Mouse (Mus musculus) thymus, postnatal 36 days (tissue): ENCODE measurements around the gene Nkx2-9.

Experiments used
- DNase-seq, 2 experiments: peaks; one replicate each; pipeline ENCODE4 v3.0.0; 2022; ENCODE audit warnings: mixed read lengths in 2 of 2

Nkx2-9 gene

GRCm38 (mm10) chr12:56612761-56613437 is at the start of gene Nkx2-9:
Nkx2-9 (minus strand) TSS chr12:56613284.
- no peak for DNase-seq

GRCm38 (mm10) chr12:56637181-56637566 is 24.1 kb upstream of the Nkx2-9 start:
- no peak for DNase-seq

DNA sequence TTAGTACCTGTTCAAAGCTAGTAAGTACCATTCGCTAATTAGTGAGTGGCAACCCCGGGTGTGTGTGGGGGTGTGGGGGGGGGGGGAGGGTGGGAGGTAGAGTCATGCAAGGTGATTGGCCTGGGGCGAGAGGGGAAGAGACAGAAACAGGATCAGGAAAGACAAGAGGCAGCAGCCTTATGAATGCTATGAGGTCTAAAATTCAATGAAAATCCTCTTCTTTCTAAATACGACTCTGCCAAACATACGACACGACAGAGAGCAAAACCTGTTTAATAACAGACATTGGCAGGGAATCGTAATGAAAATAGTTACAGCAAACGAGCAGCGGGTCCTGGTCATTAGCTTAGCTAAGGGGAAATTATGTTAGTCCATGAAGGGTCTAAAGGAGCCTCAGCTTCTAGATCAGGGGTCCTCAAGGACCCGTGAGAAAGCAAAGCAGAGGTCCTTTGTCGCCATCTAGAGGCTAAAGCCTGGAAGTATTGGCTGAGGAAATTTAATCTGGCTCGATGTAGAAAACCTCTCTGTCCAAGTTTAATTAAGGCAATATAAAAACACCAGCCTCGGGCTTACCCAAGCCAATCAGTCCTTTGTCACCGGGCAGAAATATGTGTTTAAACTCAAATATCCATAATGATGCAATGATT is 23.6 kb upstream of the Nkx2-9 start:
- no peak for DNase-seq

GRCm38 (mm10) chr12:56616088-56616487 is 3.0 kb upstream of the Nkx2-9 start:
- no peak for DNase-seq

GRCm38 (mm10) chr12:56615391-56615790 is 2.3 kb upstream of the Nkx2-9 start:
- no peak for DNase-seq

- no peak for DNase-seq
Observed at GRCm38 (mm10) chr12:56614513-56614912, 1.4 kb upstream of the Nkx2-9 start.

- no peak for DNase-seq
Observed at GRCm38 (mm10) chr12:56613916-56614510, 929 bp upstream of the Nkx2-9 start.

GRCm38 (mm10) chr12:56613438-56613830 is 350 bp upstream of the Nkx2-9 start:
- DNase-seq: no peak

DNA sequence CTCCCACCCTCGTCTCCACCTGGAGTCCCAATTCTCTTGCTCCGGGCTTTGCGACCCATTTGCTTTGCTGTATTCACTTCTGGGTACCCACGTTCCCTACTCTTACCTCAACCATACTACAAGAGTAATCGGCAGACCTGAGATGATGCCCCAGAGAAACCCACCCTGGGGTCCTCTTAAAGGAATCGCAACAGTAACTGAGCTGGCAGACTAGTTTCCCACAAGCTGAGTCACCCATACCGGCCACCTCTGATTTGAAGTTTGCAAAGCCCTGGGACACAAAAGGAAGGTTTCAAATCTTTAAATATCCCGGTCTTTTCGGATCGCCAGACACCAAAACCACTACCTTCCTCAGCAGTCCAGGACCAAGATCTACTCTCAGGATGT is 742 bp downstream of the Nkx2-9 start:
- no peak for DNase-seq

GRCm38 (mm10) chr12:56611504-56612348 is 1.4 kb downstream of the Nkx2-9 start:
- DNase-seq: no peak

- DNase-seq: no peak
Observed at GRCm38 (mm10) chr12:56610851-56611250, 2.2 kb downstream of the Nkx2-9 start.

GRCm38 (mm10) chr12:56591722-56592121 is 21.4 kb downstream of the Nkx2-9 start:
- DNase-seq: no peak

DNA sequence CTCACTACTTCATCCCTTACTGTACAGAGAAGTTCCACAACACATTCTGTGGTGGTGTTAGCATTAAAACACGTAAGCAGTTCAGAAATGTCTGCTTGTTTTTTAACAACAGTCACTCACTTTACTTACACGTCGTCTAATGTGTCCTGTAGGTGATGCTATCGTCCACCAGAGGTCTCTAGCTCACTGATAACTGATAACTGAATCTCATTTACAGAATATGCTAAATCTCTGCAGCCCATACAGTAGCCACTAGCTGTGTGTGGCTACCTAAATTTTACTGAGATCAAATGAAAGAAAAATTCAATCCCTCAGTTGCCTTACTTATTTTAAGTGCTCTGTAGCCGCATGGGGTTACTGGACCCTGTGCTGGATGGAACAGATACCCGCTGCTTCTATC is 25.3 kb downstream of the Nkx2-9 start:
- DNase-seq: no peak
